In the genomic region with DNA sequence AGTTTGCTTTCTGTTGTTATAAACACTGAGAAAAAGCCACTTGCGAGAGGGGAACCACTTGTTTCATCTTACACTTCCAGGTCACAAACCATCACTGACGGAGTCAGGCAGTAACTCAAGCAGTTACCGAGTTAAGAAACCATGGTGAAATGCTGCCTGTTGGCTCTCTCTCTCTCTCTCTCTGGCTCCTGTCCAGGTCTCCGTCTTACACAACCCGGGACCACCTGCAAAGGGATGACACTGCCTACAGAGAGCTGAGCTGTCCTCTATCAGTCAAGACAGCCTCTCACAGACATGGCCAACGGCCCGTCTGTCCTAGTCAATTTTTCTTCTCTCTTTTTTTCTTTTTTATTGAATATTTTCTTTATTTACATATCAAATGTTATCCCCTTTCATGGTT, we compare ENCODE assay signal across 20 mouse cellular contexts. TPM values are rescaled to one million over a fixed set of nuclear protein-coding genes. Genes with fewer than 3 reads are reported as not detected.
DNase-seq lines count a peak whose midpoint lies in the region; ATAC-seq and TF ChIP-seq lines count a peak whose summit lies in the region.
"Had no signal": no experiment of that assay in that cellular context is flagged by ENCODE, and none has a peak within 500 bp of the region (broad histone marks: within the 10 kb centered on the region; RNA-seq: fewer than 3 reads in every experiment).

No protein-coding gene starts in this region.

- no peak overlapping the region for H3K27ac ChIP-seq in embryonic facial prominence, embryonic 12.5 days
- H3K27ac ChIP-seq in embryonic facial prominence, embryonic 10.5 days (replicated peaks): no peak overlapping the region
- H3K27ac ChIP-seq in left cerebral cortex, adult 2 months: no peak overlapping the region
- H3K27ac ChIP-seq: neural tube, embryonic 12.5 days had no signal

- no peaks in the 10 kb centered on the region for H3K9me3 ChIP-seq in embryonic facial prominence, embryonic 12.5 days
- H3K9me3 ChIP-seq in embryonic facial prominence, embryonic 10.5 days: no peaks in the 10 kb centered on the region
- H3K9me3 ChIP-seq: neural tube, embryonic 12.5 days had no signal

- no peaks in the 10 kb centered on the region for H3K36me3 ChIP-seq in embryonic facial prominence, embryonic 12.5 days
- no peaks in the 10 kb centered on the region for H3K36me3 ChIP-seq in embryonic facial prominence, embryonic 10.5 days (replicated peaks)
- H3K36me3 ChIP-seq: neural tube, embryonic 12.5 days had no signal

- H3K27me3 ChIP-seq in embryonic facial prominence, embryonic 12.5 days: no peaks in the 10 kb centered on the region
- no peaks in the 10 kb centered on the region for H3K27me3 ChIP-seq in embryonic facial prominence, embryonic 10.5 days (replicated peaks; ENCODE audit: low read depth, poor library complexity, severe bottlenecking)
- H3K27me3 ChIP-seq: neural tube, embryonic 12.5 days had no signal

- no peak overlapping the region for H3K4me3 ChIP-seq in embryonic facial prominence, embryonic 12.5 days
- H3K4me3 ChIP-seq in embryonic facial prominence, embryonic 10.5 days: no peak overlapping the region
- no peak overlapping the region for H3K4me3 ChIP-seq in left cerebral cortex, adult 2 months
- H3K4me3 ChIP-seq: neural tube, embryonic 12.5 days had no signal

- H3K4me2 ChIP-seq in embryonic facial prominence, embryonic 12.5 days (replicated peaks): no peak overlapping the region
- H3K4me2 ChIP-seq: heart, embryonic 11.5 days; neural tube, embryonic 12.5 days had no signal

- no peak overlapping the region for H3K9ac ChIP-seq in embryonic facial prominence, embryonic 12.5 days
- H3K9ac ChIP-seq: liver, postnatal 0 days; neural tube, embryonic 12.5 days had no signal

- no peak for DNase-seq in embryonic facial prominence, embryonic 10.5 days (ENCODE audit: low spot score)
- DNase-seq in left cerebral cortex, postnatal 4 days: peak; percentile 25
- no peak for DNase-seq in left cerebral cortex, adult 2 months (ENCODE audit: extremely low spot score in 1 of 2, low spot score in 2 of 2)
- peak; percentile 13 for DNase-seq in A20 (ENCODE audit: low read depth, low spot score)
- DNase-seq in NIH3T3 (ENCODE audit: low read depth): peak; percentile 51
- no peak for DNase-seq in spleen, postnatal 4 days (ENCODE audit: low spot score in 2 of 2)
- DNase-seq: gastrocnemius, postnatal 36 days; heart, postnatal 36 days; kidney, adult 8-10 months; liver; liver, postnatal 0 days; right cerebral cortex, postnatal 25 days; thymus, postnatal 14 days had no signal

- no peak for TF ChIP-seq CTCF in left cerebral cortex, adult 2 months (IDR thresholded peaks at IDR 0.05)

- H3K4me1 ChIP-seq in embryonic facial prominence, embryonic 12.5 days: 0 out of 2 replicates have a peak, but pooled peaks cover 3% of the 10 kb centered on the region
- 0 out of 2 replicates have a peak, but pooled peaks cover 4% of the 10 kb centered on the region for H3K4me1 ChIP-seq in embryonic facial prominence, embryonic 10.5 days
- H3K4me1 ChIP-seq: neural tube, embryonic 12.5 days had no signal

- WGBS in embryonic facial prominence, embryonic 12.5 days: 79% methylated on average over 7 of the region's 7 CpGs
- 88% methylated on average over 7 of the region's 7 CpGs for WGBS in embryonic facial prominence, embryonic 10.5 days

- intact Hi-C loops in left cerebral cortex, postnatal 4 days (cut with DNase I): no loop called here
- intact Hi-C loops in left cerebral cortex, adult 2 months (cut with DNase I): no loop called here

- ATAC-seq in embryonic facial prominence, embryonic 12.5 days (ENCODE audit: insufficient number of reproducible peaks, insufficient read depth, low FRiP score, low TSS enrichment): 0 out of 2 replicates have a peak, but pooled peaks have one; percentile 60
- ATAC-seq: liver, postnatal 0 days had no signal

RNA-seq across cellular contexts. Expression of a gene that starts 21.5 kb away (rescaled TPM):
- 0.27 and 0.47 TPM in 2 replicates for polyA plus RNA-seq in embryonic facial prominence, embryonic 12.5 days (2016; fragmentation: Nextera tagmentation; extraction: Ambion mirVana)
- polyA plus RNA-seq in embryonic facial prominence, embryonic 10.5 days (2016; fragmentation: Nextera tagmentation; extraction: Ambion mirVana): 0.04 and 0.05 TPM in 2 replicates
- 1 to 10 TPM; 2.8 to 3.4 TPM for total RNA-seq in left cerebral cortex, postnatal 4 days (2021)
- total RNA-seq in left cerebral cortex, adult 2 months (2021): 1 to 10 TPM; 2.9 to 3.0 TPM
- total RNA-seq: megakaryocyte, adult 5-6 weeks had no signal
- polyA plus RNA-seq: forebrain, embryonic 11.5 days had no signal

RNA-seq across cellular contexts. Expression of a gene that starts 23.9 kb away (rescaled TPM):
- polyA plus RNA-seq in embryonic facial prominence, embryonic 12.5 days (2016; fragmentation: Nextera tagmentation; extraction: Ambion mirVana): not detected in 2 replicates
- 0.09 TPM in 1 of 2 replicates, not detected in the other for polyA plus RNA-seq in embryonic facial prominence, embryonic 10.5 days (2016; fragmentation: Nextera tagmentation; extraction: Ambion mirVana)
- not detected for total RNA-seq in left cerebral cortex, postnatal 4 days (2021)
- under 1 TPM; 0.28 to 0.34 TPM for total RNA-seq in left cerebral cortex, adult 2 months (2021)
- total RNA-seq: ES-E14; megakaryocyte, adult 5-6 weeks had no signal
- polyA plus RNA-seq: embryonic facial prominence, embryonic 11.5 days; forebrain, embryonic 11.5 days; heart, embryonic 11.5 days; liver, postnatal 0 days; neural tube, embryonic 12.5 days had no signal

Comparison
In these comparisons a context has a peak if more than half of its experiments do, and no peak if none do; other contexts are left out.
1. DNase-seq: peak in left cerebral cortex, postnatal 4 days (single experiment), A20 (single experiment) and NIH3T3 (single experiment); none in embryonic facial prominence, embryonic 10.5 days (single experiment), left cerebral cortex, adult 2 months (0 of 2) and spleen, postnatal 4 days (0 of 2).